Comparison of ENCODE assay signal across 9 mouse cellular contexts in genomic region chr11:118570164-118570563, GRCm38 (mm10).
DNase-seq lines count a peak whose midpoint lies in the region; ATAC-seq lines count a peak whose summit lies in the region.
"Had no signal": no experiment of that assay in that cellular context is flagged by ENCODE, and none has a peak within 500 bp of the region (broad histone marks: within the 10 kb centered on the region; RNA-seq: fewer than 3 reads in every experiment).

No protein-coding gene starts in this region.

- ATAC-seq in forebrain, embryonic 12.5 days (ENCODE audit: low FRiP score) = no peak
- ATAC-seq in limb, embryonic 12.5 days (ENCODE audit: insufficient number of reproducible peaks, insufficient read depth, low FRiP score, low TSS enrichment, low read depth) = no peak

- H3K4me2 ChIP-seq in forebrain, embryonic 12.5 days = peak overlapping the region; percentile 55
- peak overlapping the region; percentile 48 for H3K4me2 ChIP-seq in limb, embryonic 12.5 days

- H3K36me3 ChIP-seq in forebrain, embryonic 12.5 days (replicated peaks) = no peaks in the 10 kb centered on the region
- no peaks in the 10 kb centered on the region for H3K36me3 ChIP-seq in limb, embryonic 12.5 days

- H3K4me1 ChIP-seq in forebrain, embryonic 12.5 days = peaks cover 20% of the 10 kb centered on the region
- peaks cover 13% of the 10 kb centered on the region for H3K4me1 ChIP-seq in limb, embryonic 12.5 days (replicated peaks)

- H3K9ac ChIP-seq in forebrain, embryonic 12.5 days = peak overlapping the region; percentile 33; the same call in 1 of the 2 replicates
- no peak overlapping the region for H3K9ac ChIP-seq in limb, embryonic 12.5 days (replicated peaks)
- H3K9ac ChIP-seq: lung, embryonic 14.5 days had no signal

- H3K9me3 ChIP-seq in forebrain, embryonic 12.5 days = no peaks in the 10 kb centered on the region
- no peaks in the 10 kb centered on the region for H3K9me3 ChIP-seq in limb, embryonic 12.5 days

- H3K27me3 ChIP-seq in forebrain, embryonic 12.5 days = peaks cover 77% of the 10 kb centered on the region
- H3K27me3 ChIP-seq in limb, embryonic 12.5 days = peaks cover 99% of the 10 kb centered on the region

- H3K27ac ChIP-seq in forebrain, embryonic 12.5 days = no peak overlapping the region
- H3K27ac ChIP-seq in limb, embryonic 12.5 days = no peak overlapping the region

- 2% methylated on average over 27 of the region's 27 CpGs for WGBS in forebrain, embryonic 12.5 days
- 1% methylated on average over 26 of the region's 27 CpGs for WGBS in limb, embryonic 12.5 days

- peak; percentile 48 for DNase-seq in right cerebral cortex, postnatal 14 days
- no peak for DNase-seq in right cerebral cortex, adult 18-20 months
- DNase-seq in right cerebral cortex, postnatal 4 days = peak; percentile 36
- no peak for DNase-seq in layer of hippocampus, adult 11-12 months (ENCODE audit: low spot score)
- no peak for DNase-seq in ovary, postnatal 10 days (ENCODE audit: low spot score)
- DNase-seq: kidney, postnatal 14 days; lung, embryonic 14.5 days had no signal

- H3K4me3 ChIP-seq in forebrain, embryonic 12.5 days (replicated peaks) = peak overlapping the region; percentile 36
- H3K4me3 ChIP-seq in limb, embryonic 12.5 days (replicated peaks) = peak overlapping the region; percentile 30

Comparison
In these comparisons a context has a peak if more than half of its experiments do, and no peak if none do; other contexts are left out.
1. DNase-seq: peak in right cerebral cortex, postnatal 14 days (single experiment) and right cerebral cortex, postnatal 4 days (single experiment); none in right cerebral cortex, adult 18-20 months (single experiment), layer of hippocampus, adult 11-12 months (single experiment) and ovary, postnatal 10 days (single experiment).